Mouse (Mus musculus) CD4-positive, CD25-positive, alpha-beta regulatory T cell, adult 4 months (primary cell): ENCODE measurements around the gene Sec14l3. TPM values are rescaled to one million over a fixed set of nuclear protein-coding genes. Genes with fewer than 3 reads are reported as not detected.
"Not testable (repeated sequence)": the region's sequence is repeated elsewhere in the genome, so short reads cannot be mapped to it uniquely, and the experiment has no call there.

Source experiments
- ATAC-seq: one replicate; pipeline ENCODE4 v1.8.0; 2017
- polyA plus RNA-seq, 2 experiments: library from polyadenylated mRNA; unstranded; fragments of 100-300 nt; shearing (Covaris generic); gene quantifications; one replicate each; pipeline ENCODE4 v1.2.1; 2017

Sec14l3 gene
- polyA plus RNA-seq, 2 experiments from 2014 or later, result not detected

DNA sequence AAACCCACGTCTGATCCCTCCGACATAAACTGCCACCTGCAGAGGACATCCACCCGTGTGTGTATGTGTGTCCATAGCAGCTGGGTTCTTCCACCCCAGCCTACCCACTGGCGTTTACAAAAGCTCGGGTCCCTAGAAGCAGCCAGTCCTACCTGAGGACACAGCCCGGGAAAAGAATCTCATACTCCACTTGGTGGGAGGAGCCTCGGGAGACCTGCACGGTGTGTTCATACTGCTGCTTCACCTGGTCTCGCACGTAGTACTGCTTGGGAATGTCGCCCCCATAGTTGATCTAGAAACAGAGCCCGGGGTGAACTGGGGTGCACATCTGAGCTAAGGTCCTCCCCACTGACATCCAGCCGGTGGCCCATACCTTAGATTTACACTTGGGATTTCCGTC is 38.9 kb downstream of the Sec14l3 start:
- ATAC-seq, result no peak

DNA sequence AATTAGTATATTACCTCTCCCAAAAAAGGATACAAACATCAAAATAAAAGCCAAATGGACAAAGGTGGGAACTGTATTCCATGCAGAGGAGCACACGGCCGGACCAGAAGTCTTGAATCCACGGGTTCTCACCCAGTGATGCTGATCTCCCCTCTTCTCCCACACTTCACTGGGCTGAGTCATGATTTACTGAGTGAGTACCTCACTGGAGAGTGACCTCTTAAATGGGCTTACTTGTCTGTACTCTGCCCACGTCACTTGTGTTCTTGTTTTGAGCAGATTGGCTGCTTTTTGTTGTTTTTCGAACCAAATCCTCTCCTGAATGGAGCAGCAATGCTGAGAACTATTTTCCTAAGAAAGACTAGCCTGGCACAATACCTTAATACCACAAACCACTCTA is 40.3 kb downstream of the Sec14l3 start:
- no peak for ATAC-seq

DNA sequence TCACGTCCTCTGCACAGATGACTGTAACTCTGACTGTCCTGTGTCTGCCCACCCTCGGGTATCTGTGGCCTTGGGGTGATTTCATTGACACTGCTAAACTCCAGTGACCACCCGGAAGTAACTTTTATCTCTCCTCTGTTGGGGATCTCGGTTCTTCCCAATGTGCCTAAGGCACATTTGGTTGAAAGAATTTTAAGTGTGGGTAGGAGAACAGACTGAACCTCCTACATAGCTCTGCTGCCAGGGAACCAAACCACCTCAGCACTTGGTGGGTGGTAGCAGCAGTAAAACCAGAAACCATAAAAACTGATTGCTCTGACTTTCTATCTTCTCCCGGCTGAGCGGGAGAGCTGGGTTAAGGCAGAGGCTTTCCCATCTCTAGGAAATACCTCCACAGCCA is 40.8 kb downstream of the Sec14l3 start:
- no peak for ATAC-seq

- not testable (repeated sequence) for ATAC-seq
These were observed 43.3 kb downstream of the Sec14l3 start for GRCm38 (mm10) chr11:4107901-4108300.

- ATAC-seq, result no peak
These were observed 44.0 kb downstream of the Sec14l3 start for GRCm38 (mm10) chr11:4108691-4109090.

DNA sequence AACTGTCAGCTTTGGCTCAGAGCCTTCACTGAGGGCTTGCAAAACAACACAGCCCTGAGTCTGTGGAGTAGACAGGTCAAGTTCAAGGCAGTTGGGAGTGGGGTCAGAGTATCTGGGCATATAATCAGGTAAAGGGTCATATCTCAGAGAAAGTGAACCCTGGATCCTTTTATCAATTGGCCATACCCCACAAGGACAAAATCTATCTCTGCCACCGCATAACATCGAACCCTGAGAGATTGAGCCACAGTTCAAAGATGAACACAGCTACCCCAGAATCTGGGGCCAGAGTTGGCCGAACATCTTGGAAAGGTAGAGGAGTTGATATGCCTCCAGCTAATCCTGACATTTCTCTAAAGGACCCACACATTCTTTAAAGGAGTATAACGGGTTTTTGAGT is 47.4 kb downstream of the Sec14l3 start:
- ATAC-seq, result no peak

DNA sequence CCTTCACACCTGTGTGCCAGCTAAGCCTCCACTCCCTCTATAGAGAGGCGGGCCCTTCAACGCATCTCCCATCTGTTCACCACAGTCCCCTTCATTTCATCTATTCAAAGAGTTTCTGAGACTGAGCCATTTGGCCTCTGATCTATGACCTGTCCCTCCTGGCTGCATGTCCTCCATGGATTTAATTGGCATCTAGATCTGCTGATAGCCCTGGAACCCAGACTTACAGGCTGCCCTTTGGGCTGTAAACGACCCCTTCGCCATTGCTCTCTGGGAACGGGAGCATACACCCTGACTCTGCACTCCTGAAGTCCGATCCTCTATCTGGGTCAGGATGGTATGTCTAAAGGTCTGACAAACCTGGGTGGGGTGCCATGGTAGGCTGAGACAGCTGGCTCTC is 48.2 kb downstream of the Sec14l3 start:
- ATAC-seq, result no peak

DNA sequence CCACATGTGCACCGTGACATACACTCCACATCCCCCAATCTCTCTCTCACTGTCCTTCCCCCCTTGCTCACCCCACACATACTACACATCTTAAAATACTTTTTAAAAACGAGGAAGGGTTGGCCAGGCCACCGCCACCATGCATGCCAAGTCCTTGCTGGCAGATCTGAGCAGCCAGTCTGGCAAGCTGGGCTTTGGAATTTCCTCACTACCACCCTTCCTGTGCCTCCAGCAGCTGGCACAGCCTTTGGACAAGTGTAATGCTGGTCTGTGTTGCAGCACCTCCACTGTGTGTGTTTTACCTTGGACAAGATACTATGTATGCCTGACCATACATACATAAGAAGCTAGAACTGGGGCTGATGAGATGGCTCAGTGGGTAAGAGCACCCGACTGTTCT is 48.9 kb downstream of the Sec14l3 start:
- no peak for ATAC-seq

GRCm38 (mm10) chr11:4113970-4114369 is 49.3 kb downstream of the Sec14l3 start:
- no peak for ATAC-seq

GRCm38 (mm10) chr11:4114541-4114940 is 49.9 kb downstream of the Sec14l3 start:
- not testable (repeated sequence) for ATAC-seq

DNA sequence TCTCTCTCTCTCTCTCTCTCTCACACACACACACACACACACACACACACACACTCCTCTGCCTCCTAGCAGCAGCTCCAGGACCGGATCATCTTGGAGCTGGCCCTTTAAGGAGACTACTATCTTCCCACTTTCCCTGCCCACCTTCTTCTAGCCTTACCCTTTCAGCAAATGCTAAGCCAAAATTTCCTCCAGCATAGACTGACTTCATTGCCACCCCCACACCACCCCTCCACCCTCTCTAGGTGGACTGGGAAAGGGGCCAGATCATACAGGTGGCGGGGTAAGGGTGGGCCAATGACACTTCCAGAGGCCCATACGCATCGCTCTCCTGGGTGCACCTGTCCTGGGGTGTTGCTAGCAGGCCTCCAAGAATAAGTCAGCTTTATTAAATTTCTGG is 50.8 kb downstream of the Sec14l3 start:
- no peak for ATAC-seq

GRCm38 (mm10) chr11:4116458-4117141 is 52.0 kb downstream of the Sec14l3 start:
- no peak for ATAC-seq

GRCm38 (mm10) chr11:4117372-4118071 is 52.9 kb downstream of the Sec14l3 start:
- ATAC-seq, result no peak

DNA sequence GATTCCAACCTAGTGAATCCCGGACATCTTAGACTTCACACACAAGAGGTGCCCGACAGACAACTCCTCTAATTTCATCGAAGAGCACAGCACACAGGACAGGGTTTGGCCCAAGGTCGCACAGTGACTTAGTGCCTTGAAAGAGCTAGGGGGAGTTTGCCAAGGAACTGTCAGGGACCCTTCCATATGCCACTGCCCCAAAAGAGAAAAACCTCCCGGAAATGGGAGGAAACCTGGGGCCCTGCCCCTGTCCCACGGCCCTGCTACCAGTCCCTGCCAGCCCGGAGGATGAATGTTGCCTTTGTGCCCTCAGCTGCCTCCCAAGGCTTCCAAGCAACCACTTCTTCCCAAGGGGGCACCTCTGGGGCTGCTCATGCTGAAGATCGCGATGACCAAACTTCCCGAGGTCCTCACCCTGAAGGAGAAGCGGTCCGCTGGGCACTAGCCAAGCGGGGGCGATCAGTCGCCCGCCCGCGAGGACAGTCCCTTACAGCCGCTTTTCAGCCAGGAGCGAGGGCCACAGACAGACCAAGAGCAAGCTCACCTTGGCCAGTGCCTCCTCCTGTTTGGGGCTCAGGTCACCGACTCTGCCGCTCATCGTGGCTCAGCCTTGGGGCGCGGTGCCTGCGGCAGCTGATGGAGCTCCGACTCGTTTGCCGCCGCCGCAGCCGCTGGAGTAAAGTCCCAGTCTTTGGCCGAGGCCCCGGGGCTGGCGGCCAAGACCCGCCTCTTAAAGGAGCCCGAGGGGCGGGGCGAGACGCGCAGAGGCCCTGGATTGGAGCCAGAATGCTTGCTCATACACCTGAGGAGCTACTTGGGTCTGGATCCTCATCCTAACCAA is 53.7 kb downstream of the Sec14l3 start:
- ATAC-seq, result peak; percentile 39

- ATAC-seq, result no peak
These were observed 55.0 kb downstream of the Sec14l3 start for GRCm38 (mm10) chr11:4119635-4120034.

GRCm38 (mm10) chr11:4121691-4122090 is 57.0 kb downstream of the Sec14l3 start:
- no peak for ATAC-seq

GRCm38 (mm10) chr11:4122226-4122625 is 57.6 kb downstream of the Sec14l3 start:
- no peak for ATAC-seq

DNA sequence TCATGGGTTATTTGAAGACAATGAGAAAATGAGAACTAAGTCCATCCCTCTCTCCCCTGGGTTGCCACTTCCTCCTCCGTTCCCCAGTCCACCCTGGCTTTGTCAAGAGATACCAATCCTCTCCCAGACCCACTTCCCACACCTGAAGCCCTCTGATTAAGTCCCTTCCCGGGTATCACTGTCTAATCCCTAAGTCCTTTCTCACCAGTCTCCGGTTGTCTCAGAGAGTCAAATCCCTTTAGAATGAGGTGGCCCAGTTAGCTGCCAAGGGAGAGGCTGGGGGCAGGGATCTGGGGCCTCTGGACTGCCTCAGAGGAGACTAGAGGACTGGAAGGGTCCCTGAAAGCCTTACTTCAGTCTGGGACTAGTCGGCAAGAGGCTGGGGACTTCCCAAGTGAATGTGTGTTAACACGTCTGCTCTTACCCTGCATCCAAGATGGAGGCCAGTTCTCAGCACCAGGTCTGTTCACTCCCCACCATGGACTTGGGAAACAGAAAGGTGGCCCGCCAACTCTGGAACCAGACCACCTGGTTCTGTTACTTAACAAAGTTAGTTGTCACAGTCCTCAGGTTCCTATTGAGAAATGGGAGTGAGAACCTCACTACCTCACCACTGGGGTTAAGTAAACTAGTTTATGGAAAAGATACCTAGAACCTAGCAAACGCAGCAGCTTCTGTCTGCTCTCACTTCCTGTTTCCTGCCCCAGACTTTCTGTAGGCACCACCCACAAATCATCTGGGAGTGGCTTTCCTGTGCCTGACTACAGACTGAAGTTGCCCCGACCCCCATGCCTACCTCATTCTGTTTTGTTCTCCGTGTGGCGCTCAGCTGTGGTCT is 58.3 kb downstream of the Sec14l3 start, which contains the start of gene Sec14l2:
Gene Sec14l2 (minus strand): TSS at position 674 of the 838 bp plus-strand sequence.
- peak; percentile 89 for ATAC-seq

DNA sequence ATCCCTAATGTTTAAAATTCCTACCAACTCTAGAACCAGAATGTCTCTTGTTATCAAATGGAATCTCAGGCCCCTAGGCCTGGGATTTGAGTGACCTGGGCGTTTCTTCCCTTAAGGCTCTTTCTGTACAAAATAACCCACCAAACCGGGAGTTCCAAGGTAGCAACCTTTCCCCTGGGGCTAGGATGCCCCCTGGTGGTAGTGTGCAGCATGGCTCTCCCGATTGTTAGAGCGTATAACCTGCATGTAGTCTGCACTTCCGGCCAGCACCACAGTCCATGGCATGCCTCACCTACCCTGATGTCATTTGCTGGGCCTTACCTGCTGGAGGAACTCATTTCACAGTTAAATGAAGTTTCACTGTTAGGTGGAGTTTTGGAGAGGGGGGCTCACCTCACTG is 59.3 kb downstream of the Sec14l3 start:
- ATAC-seq, result no peak

DNA sequence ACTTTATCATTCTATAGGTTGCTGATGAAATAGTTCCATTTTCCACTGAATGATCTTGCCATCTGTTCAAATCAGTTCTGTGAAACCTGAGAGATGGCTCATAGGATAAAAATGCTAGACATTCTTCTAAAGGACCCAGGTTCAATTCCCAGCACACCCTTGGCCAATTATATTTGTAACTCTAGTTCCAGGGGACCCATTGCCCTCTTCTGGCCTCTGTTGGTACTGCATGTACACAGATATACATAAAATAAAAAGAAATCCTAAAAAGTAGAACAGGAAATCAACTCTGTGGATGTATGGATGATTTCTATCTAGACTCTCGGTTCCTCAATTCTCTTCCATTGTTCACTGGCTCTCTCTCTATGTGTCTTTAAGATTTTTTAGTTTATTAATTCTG is 62.4 kb downstream of the Sec14l3 start:
- ATAC-seq, result no peak
